Mouse (Mus musculus): ENCODE results near the gene Ate1.
A peak's percentile ranks its signal among the peaks of the same experiment; 100 is the strongest.

DNA sequence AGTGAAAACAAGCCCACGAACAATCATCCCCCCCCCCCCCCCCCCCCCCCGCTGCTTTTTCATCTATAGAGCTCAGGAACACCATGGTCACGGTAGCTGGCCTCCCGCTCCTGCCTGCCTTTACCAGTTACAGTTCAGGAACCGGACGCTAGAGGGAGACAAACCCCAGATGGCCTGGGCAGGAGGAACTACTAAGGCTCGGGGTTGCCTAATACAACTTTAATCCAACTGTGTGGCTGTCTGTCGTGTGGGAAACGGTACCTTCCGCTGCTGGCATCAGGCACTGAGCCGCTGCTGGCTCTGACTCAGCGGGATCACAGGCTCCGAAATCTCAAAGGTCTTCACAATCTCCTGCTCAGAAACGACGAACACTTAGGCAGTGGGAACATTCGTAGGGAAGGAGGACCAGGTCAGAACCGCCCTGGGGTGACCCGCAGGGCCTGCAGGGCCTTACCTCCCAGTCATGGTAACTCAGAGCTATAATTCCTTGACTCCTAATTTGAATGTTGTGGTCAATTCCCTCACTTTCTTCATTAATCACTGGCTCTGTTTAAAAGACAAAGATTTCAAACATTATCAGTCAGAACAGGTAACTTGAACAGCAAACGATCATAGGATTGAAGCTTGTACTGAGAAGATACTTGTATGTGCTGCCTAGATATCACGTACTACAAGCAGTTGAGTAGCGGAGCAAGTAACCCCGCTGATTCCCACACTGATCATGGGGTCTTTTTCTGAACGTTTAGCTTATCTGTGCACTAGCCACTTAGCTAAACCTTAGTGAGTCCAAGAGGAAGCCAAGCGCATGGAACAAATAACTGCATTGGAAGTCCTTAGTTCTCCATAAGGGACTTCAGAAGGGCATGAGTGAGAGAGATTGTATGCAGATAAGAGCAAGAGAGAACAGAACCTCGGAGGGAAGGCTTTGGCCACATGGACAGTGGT is 13.4 kb upstream of the Ate1 start:
- peak; percentile 82; the same call in 1 of the 2 replicates for TF ChIP-seq CTCF (IDR thresholded peaks at IDR 0.05; ENCODE audit: borderline replicate concordance, control insufficient read depth, extremely low read depth, insufficient read depth, low read length, poor library complexity)
- no peak; the same call in 1 of the 2 replicates for TF ChIP-seq POLR2A (IDR thresholded peaks at IDR 0.05; ENCODE audit: control insufficient read depth, extremely low read depth, insufficient read depth, low read length, poor library complexity)

All from thymus, adult 2 months (tissue).